13 mouse cellular contexts compared by ENCODE assay signal in the genomic region with DNA sequence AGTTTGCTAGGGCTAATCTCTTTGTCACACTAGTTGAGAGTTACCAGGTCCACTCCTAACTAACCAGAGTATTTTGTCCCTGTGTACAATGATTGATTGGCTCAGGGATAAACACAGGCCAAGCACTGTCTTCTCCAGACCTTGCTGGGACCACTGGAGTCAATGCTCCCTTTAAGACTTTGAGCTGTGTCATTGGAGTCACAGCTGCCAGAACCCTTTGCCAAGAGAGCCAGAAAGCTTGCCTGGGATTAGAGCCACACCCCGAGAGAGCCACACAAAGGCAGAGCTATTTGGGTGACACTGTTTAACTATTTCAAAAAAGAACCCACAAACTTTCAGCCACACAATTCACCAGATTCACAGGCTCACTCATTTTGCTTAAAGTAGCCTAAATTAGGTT. TPM values are rescaled to one million over a fixed set of nuclear protein-coding genes. Genes with fewer than 3 reads are reported as not detected.
DNase-seq lines count a peak whose midpoint lies in the region; ATAC-seq lines count a peak whose summit lies in the region.
"Had no signal": no experiment of that assay in that cellular context is flagged by ENCODE, and none has a peak within 500 bp of the region (broad histone marks: within the 10 kb centered on the region; RNA-seq: fewer than 3 reads in every experiment).

No protein-coding gene starts in this region.

- no peak for ATAC-seq in kidney, embryonic 14.5 days (ENCODE audit: low FRiP score, low TSS enrichment)
- ATAC-seq: intestine, embryonic 15.5 days had no signal

- 68% methylated on average over 1 of the region's 1 CpGs for WGBS in kidney, embryonic 14.5 days

- no peak overlapping the region for H3K27ac ChIP-seq in kidney, embryonic 14.5 days (ENCODE audit: low read depth, low read length)
- H3K27ac ChIP-seq: intestine, embryonic 15.5 days; liver, embryonic 14.5 days; midbrain, embryonic 12.5 days had no signal

- no peak overlapping the region for H3K4me2 ChIP-seq in kidney, embryonic 14.5 days (replicated peaks; ENCODE audit: low read depth, low read length)
- H3K4me2 ChIP-seq: intestine, embryonic 15.5 days; midbrain, embryonic 12.5 days had no signal

- no peaks in the 10 kb centered on the region for H3K4me1 ChIP-seq in kidney, embryonic 14.5 days (ENCODE audit: control insufficient read depth, insufficient read depth, low read length)
- H3K4me1 ChIP-seq: intestine, embryonic 15.5 days; midbrain, embryonic 12.5 days had no signal

- no peaks in the 10 kb centered on the region for H3K27me3 ChIP-seq in kidney, embryonic 14.5 days (ENCODE audit: control insufficient read depth, insufficient read depth, low read length)
- H3K27me3 ChIP-seq: intestine, embryonic 15.5 days; midbrain, embryonic 12.5 days had no signal

- H3K36me3 ChIP-seq in kidney, embryonic 14.5 days (ENCODE audit: control insufficient read depth, insufficient read depth, low read length): no peaks in the 10 kb centered on the region
- H3K36me3 ChIP-seq: intestine, embryonic 15.5 days; midbrain, embryonic 12.5 days had no signal

- H3K4me3 ChIP-seq in kidney, embryonic 14.5 days (ENCODE audit: low read length): no peak overlapping the region
- H3K4me3 ChIP-seq: intestine, embryonic 15.5 days; midbrain, embryonic 12.5 days had no signal

- H3K9me3 ChIP-seq in kidney, embryonic 14.5 days (ENCODE audit: control insufficient read depth, low read length): no peaks in the 10 kb centered on the region
- H3K9me3 ChIP-seq: intestine, embryonic 15.5 days; midbrain, embryonic 12.5 days had no signal

- peak; percentile 25 for DNase-seq in adrenal gland, postnatal 14 days
- DNase-seq in adrenal gland, postnatal 4 days (ENCODE audit: low spot score in 2 of 2): no peak
- peak; percentile 29 for DNase-seq in layer of hippocampus, adult 9-11 months
- no peak for DNase-seq in layer of hippocampus, postnatal 14 days (ENCODE audit: low spot score in 2 of 2)
- peak; percentile 80 for DNase-seq in brain, adult 2 months (ENCODE audit: low read depth, low spot score)
- DNase-seq in heart, postnatal 4 days: peak; percentile 38
- DNase-seq in embryo, embryonic 9.5 days (ENCODE audit: extremely low spot score): no peak
- DNase-seq: B cell, adult 2 months had no signal

- H3K9ac ChIP-seq in kidney, embryonic 14.5 days (ENCODE audit: low read depth, low read length): no peak overlapping the region
- H3K9ac ChIP-seq: intestine, embryonic 15.5 days; liver, embryonic 14.5 days; midbrain, embryonic 12.5 days had no signal

RNA-seq across cellular contexts. Expression of a gene that starts 23.3 kb away (rescaled TPM):
- 49.0 and 60.8 TPM in 2 replicates for total RNA-seq in adrenal gland, postnatal 14 days (2021)
- 10 to 100 TPM; 17.3 to 21.0 TPM for total RNA-seq in adrenal gland, postnatal 4 days (2021)
- 10 to 100 TPM; 26.6 to 27.2 TPM for total RNA-seq in layer of hippocampus, postnatal 14 days (2021)
- total RNA-seq in heart, postnatal 4 days (2021): 10 to 100 TPM; 34.0 to 44.9 TPM
- polyA plus RNA-seq in kidney, embryonic 14.5 days (2014; fragmentation: Nextera tagmentation; extraction: Ambion mirVana): 22.2 and 34.9 TPM in 2 replicates
- total RNA-seq: neutrophil, adult 5-6 weeks had no signal

Comparison
In these comparisons a context has a peak if more than half of its experiments do, and no peak if none do; other contexts are left out.
1. DNase-seq: peak in adrenal gland, postnatal 14 days (single experiment), layer of hippocampus, adult 9-11 months (single experiment), brain, adult 2 months (single experiment) and heart, postnatal 4 days (single experiment); none in adrenal gland, postnatal 4 days (0 of 2), layer of hippocampus, postnatal 14 days (0 of 2) and embryo, embryonic 9.5 days (single experiment).